Mouse (Mus musculus) liver, embryonic 14.5 days (tissue): ENCODE measurements around the gene Sh3pxd2a.

Experiments used
- CTCF ChIP-seq: IDR thresholded peaks from 2 replicates; pipeline ENCODE4 v1.5.1; 2016; ENCODE audit warnings: antibody characterized with exemption, low read depth, control low read depth
- EP300 ChIP-seq: IDR thresholded peaks from 2 replicates; pipeline ENCODE4 v1.6.1; 2016; ENCODE audit warnings: antibody characterized with exemption, low read depth

GRCm38 (mm10) chr19:47374916-47375573 is 89.2 kb downstream of the Sh3pxd2a start:
- no peak for TF ChIP-seq EP300
- TF ChIP-seq CTCF, result no peak
